21 mouse cellular contexts compared by ENCODE assay signal in genomic region chr3:60845293-60845692, GRCm38 (mm10).
DNase-seq lines count a peak whose midpoint lies in the region; ATAC-seq lines count a peak whose summit lies in the region.
"Had no signal": no experiment of that assay in that cellular context is flagged by ENCODE, and none has a peak within 500 bp of the region (broad histone marks: within the 10 kb centered on the region; RNA-seq: fewer than 3 reads in every experiment).

No protein-coding gene starts in this region.

- no peak for ATAC-seq in heart, embryonic 11.5 days (replicated peaks; ENCODE audit: insufficient number of reproducible peaks, low FRiP score, low TSS enrichment)
- ATAC-seq in megakaryocyte, adult 5-6 weeks (ENCODE audit: poor library complexity, severe bottlenecking): no peak
- ATAC-seq: activated CD4-positive, CD25-positive, alpha-beta regulatory T cell, adult 4 months; forebrain, embryonic 13.5 days; forebrain, postnatal 0 days; hindbrain, postnatal 0 days; Patski had no signal

- WGBS in heart, embryonic 11.5 days (ENCODE audit: insufficient replicate concordance): 63% methylated on average over 2 of the region's 2 CpGs

- H3K9ac ChIP-seq in heart, embryonic 11.5 days (ENCODE audit: low read depth, low read length): no peak overlapping the region
- H3K9ac ChIP-seq: forebrain, embryonic 13.5 days; forebrain, postnatal 0 days; heart, embryonic 15.5 days; hindbrain, embryonic 13.5 days had no signal

- H3K36me3 ChIP-seq in heart, embryonic 11.5 days (ENCODE audit: control insufficient read depth, insufficient read depth, low read length): no peaks in the 10 kb centered on the region
- peaks cover 29% of the 10 kb centered on the region for H3K36me3 ChIP-seq in megakaryocyte, embryonic 14.5 days (replicated peaks; ENCODE audit: low read length)
- H3K36me3 ChIP-seq: embryonic facial prominence, embryonic 10.5 days; heart, embryonic 15.5 days; hindbrain, embryonic 13.5 days had no signal

- H3K27me3 ChIP-seq in heart, embryonic 11.5 days (ENCODE audit: control insufficient read depth, insufficient read depth, low read length): no peaks in the 10 kb centered on the region
- H3K27me3 ChIP-seq in megakaryocyte, embryonic 14.5 days (replicated peaks): no peaks in the 10 kb centered on the region
- H3K27me3 ChIP-seq: forebrain, embryonic 13.5 days; heart, embryonic 15.5 days; hindbrain, embryonic 13.5 days had no signal

- no peak overlapping the region for H3K27ac ChIP-seq in heart, embryonic 11.5 days (ENCODE audit: low read depth, low read length)
- H3K27ac ChIP-seq: embryonic facial prominence, embryonic 10.5 days; forebrain, embryonic 13.5 days; gastrocnemius, adult 2 months; heart, adult 2 months; heart, embryonic 15.5 days; hindbrain, embryonic 13.5 days; hindbrain, postnatal 0 days had no signal

- H3K9me3 ChIP-seq in heart, embryonic 11.5 days (replicated peaks; ENCODE audit: control insufficient read depth, low read length): no peaks in the 10 kb centered on the region
- peaks cover 3% of the 10 kb centered on the region; the same call in 1 of the 2 replicates for H3K9me3 ChIP-seq in megakaryocyte, embryonic 14.5 days
- H3K9me3 ChIP-seq: embryonic facial prominence, embryonic 10.5 days; forebrain, embryonic 13.5 days; heart, embryonic 15.5 days; hindbrain, embryonic 13.5 days had no signal

- no peak overlapping the region for H3K4me3 ChIP-seq in heart, embryonic 11.5 days (ENCODE audit: low read depth, low read length)
- H3K4me3 ChIP-seq in megakaryocyte, embryonic 14.5 days (replicated peaks): peak overlapping the region; percentile 50
- H3K4me3 ChIP-seq: embryonic facial prominence, embryonic 10.5 days; forebrain, embryonic 13.5 days; gastrocnemius, adult 2 months; heart, adult 2 months; heart, embryonic 15.5 days; hindbrain, embryonic 13.5 days had no signal

- H3K4me1 ChIP-seq in heart, embryonic 11.5 days (ENCODE audit: control insufficient read depth, insufficient read depth, low read length): no peaks in the 10 kb centered on the region
- H3K4me1 ChIP-seq in megakaryocyte, embryonic 14.5 days: peaks cover 70% of the 10 kb centered on the region
- H3K4me1 ChIP-seq: embryonic facial prominence, embryonic 10.5 days; forebrain, embryonic 13.5 days; heart, embryonic 15.5 days; hindbrain, embryonic 13.5 days had no signal

- intact Hi-C loops in heart, postnatal 10 days (cut with DNase I): no loop called here

- peak; percentile 82 for DNase-seq in heart, adult 11 months
- peak; percentile 17 to 25 for DNase-seq in heart, postnatal 10 days
- no peak for DNase-seq in heart, postnatal 4 days
- DNase-seq in adrenal gland, postnatal 4 days (ENCODE audit: low spot score in 2 of 2): no peak
- DNase-seq: adrenal gland, postnatal 14 days; cerebellum, adult 2 months; cerebellum, postnatal 10 days; forebrain, postnatal 0 days; gastrocnemius, adult 2 months; gastrocnemius, postnatal 36 days had no signal

- H3K4me2 ChIP-seq in heart, embryonic 11.5 days: no peak overlapping the region
- H3K4me2 ChIP-seq: forebrain, embryonic 13.5 days; heart, embryonic 15.5 days; hindbrain, embryonic 13.5 days had no signal

Comparison
In these comparisons a context has a peak if more than half of its experiments do, and no peak if none do; other contexts are left out.
1. DNase-seq: peak in heart, adult 11 months (single experiment) and heart, postnatal 10 days (2 of 2); none in heart, postnatal 4 days (single experiment) and adrenal gland, postnatal 4 days (0 of 2).